Mouse (Mus musculus) layer of hippocampus, postnatal 10 days (tissue): ENCODE measurements at regions not wholly inside any gene's neighbourhood (a gene's known extent, or its start where the extent isn't known, plus 50 kb on each side); places are given as distances from the start of the nearest gene placed in this dataset.

ENCODE experiments used
- DNase-seq, 2 experiments: peaks; one replicate each; pipeline ENCODE4 v3.0.0; 2021; ENCODE audit warnings: low spot score in 2 of 2

- no peak for DNase-seq
These were observed 146.7 kb downstream of the Pax3 start for GRCm38 (mm10) chr1:78050231-78050630.

- DNase-seq, result no peak
These were observed 164.6 kb downstream of the Pax3 start for GRCm38 (mm10) chr1:78032336-78032735.

- DNase-seq, result no peak
These were observed 175.2 kb downstream of the Pax3 start for GRCm38 (mm10) chr1:78021766-78022165.

DNA sequence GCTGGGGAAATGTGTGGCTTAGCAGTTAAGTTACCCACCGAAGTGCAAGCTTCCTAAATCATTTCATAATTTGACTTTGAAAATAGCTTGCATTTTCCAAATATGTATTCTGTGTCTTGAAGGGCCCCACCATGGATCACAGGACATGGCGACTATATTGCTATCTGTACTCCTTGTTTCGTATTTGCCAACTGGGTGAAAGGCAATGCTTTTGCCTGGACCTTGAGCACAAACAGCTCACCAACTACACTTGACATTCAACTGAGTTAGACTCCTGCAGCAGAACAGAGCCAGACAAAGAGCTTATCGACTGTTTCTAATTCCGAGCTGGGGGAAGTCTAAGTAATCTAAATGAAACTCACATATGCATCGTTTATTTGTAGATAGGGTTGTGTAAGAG lies 175.9 kb downstream of the Pax3 start:
- no peak for DNase-seq

DNA sequence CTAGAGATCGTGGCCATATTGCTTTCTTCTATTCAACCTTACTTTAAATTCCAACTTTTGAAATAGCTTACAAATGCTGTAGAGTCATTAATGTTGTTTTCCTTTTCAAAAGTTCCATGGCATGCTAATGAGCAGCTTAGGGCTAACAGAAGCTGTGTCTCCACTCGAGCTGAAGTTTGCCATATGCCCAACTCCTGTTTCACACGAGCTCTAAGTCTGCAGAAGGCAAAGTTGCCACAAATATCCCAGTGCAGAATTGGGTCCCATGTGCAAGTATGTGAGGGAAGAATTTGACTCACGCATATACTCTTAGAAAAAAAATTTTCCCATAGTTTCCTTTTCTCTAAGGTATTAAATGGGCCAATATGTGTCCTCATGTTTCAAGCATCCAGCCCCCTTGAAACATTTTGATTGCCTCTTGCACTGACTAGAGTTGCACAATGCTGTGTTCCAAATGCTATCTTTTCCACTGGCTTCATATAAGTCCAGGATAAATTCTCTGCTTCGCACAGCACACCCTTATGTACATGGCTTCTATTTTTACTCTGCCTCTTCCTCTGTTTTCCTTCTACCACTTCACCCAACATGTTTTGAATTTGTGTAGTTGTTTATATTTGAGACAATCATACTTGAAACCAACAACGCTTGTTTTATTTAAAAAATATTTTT lies 178.9 kb downstream of the Pax3 start:
- no peak for DNase-seq

DNA sequence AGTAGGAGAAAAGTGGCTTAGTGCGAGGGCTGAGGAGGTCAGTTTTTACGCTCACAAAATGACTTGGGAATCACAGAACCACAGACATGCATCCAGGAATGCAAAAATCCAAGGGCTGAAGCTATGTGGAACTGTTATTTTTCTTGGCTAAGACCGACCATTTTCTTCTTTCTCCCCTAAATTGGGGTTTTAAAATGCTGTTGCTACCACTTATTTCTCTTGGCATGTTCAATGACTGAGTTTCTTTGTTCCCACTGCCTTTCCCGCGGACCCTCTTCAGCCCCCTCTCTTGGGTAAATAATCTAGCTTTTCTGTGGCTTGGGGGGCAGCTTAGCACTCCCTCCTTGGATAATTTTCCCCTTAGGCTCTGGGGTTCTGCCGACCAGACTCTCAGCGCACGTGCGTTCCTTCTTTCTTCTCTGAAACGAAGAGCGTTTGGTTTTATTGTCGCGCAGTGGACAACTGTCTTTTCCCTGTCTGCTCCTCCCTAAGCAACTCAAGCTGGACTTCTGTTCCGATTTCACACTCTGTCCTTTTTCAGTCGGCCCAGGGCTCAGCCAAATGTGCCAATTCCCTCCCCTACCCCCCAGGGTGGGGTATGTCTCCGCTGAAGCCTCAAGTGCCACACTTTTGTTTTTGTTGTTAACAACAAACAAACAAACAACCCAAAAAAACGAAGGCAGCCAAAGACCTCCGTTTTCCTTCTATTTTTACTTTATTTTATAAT lies 180.2 kb downstream of the Pax3 start:
- no peak for DNase-seq

GRCm38 (mm10) chr1:78015999-78016398 lies 180.9 kb downstream of the Pax3 start:
- no peak for DNase-seq

- DNase-seq, result no peak
These were observed 183.5 kb downstream of the Pax3 start for GRCm38 (mm10) chr1:78013396-78013795.

- peak in 1 of 2 experiments; percentile 12 for DNase-seq
These were observed 188.0 kb downstream of the Pax3 start for GRCm38 (mm10) chr1:78008811-78009410.

- no peak for DNase-seq
These were observed 192.6 kb downstream of the Pax3 start for GRCm38 (mm10) chr1:78004376-78004775.

- no peak for DNase-seq
These were observed 198.2 kb downstream of the Pax3 start for GRCm38 (mm10) chr1:77998727-77999126.

- no peak for DNase-seq
These were observed 215.4 kb downstream of the Pax3 start for GRCm38 (mm10) chr1:77981528-77981927.

GRCm38 (mm10) chr1:77978696-77979095 lies 218.2 kb downstream of the Pax3 start:
- peak; percentile 77 to 82 for DNase-seq

- DNase-seq, result no peak
These were observed 221.0 kb downstream of the Pax3 start for GRCm38 (mm10) chr1:77975941-77976340.

GRCm38 (mm10) chr1:77972301-77972717 lies 224.6 kb downstream of the Pax3 start:
- peak; percentile 74 to 79 for DNase-seq

DNA sequence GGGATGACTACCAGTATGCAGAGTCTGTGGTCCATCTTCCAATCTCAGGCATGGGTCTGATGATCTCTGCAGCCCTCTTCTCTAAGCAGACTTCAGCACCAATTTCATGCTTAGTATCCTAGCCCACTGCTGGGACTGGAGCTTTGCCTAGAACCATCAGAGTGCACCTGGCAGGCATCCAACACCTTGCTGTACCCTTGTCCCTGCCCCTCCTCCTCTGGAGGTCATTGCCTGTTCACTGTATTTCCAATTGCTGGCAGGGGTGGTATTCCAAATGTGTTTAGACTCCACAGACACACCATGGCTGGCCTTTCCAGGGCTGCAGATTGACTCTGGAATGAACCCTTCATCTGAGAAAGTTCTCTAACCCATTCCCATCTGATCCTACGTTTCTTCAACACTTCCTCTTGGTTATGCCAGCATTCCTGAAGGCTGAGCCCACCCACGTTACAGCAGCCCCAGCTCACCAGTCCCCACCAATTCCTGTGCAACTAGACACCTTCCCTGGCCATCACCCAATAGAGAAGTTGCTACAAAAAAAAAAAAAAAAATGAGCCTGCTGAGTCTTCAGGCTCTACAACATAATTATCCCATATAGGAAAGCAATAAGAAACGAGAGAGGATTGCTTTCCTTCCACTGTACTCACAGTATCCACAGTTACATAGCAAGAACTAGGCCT lies 232.1 kb downstream of the Pax3 start:
- DNase-seq, result no peak

DNA sequence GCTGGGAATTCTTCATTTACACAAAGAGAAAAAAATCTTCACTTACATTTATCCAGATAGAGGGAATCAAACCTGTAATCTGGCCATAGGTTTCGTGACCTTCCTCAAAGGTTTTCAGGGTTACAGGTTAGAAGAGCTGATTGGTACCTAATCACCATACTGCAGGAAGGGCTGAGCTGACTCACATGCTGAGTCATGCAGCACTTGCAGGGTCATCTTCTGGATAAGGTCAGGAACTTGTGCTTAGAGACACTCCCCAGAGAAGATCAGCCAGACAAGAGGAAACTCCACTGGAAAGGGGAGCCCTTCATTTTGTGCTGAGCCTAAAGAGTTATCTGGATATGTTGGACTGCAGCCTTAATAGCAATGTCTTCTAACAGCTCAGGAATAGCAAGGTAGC lies 237.6 kb downstream of the Pax3 start:
- no peak for DNase-seq

GRCm38 (mm10) chr1:77957156-77957767 lies 239.7 kb downstream of the Pax3 start:
- no peak for DNase-seq

- no peak for DNase-seq
These were observed 249.0 kb downstream of the Pax3 start for GRCm38 (mm10) chr1:77947894-77948293.

DNA sequence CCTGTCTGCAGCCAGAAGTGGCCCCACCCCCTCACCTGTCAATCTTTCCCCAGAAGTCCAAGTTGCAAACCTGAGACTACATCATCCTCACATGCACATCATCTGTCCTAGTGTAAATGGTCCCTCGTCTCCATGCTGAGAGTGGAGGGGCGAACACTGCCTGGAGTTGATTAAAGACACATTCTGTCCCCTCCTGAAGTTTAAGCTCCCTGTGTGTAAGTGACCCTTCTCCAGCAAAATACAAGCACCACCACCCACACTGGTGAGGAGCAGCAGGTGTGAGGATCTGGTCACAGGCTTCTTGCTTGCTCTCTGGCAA lies 252.6 kb downstream of the Pax3 start:
- DNase-seq, result no peak

GRCm38 (mm10) chr1:77943633-77944326 lies 253.2 kb downstream of the Pax3 start:
- DNase-seq, result no peak
